Mouse (Mus musculus): ENCODE measurements around the gene Gm8165.
"Not testable (repeated sequence)": the region's sequence is repeated elsewhere in the genome, so short reads cannot be mapped to it uniquely, and the experiment has no call there.

Gm8165 gene

DNA sequence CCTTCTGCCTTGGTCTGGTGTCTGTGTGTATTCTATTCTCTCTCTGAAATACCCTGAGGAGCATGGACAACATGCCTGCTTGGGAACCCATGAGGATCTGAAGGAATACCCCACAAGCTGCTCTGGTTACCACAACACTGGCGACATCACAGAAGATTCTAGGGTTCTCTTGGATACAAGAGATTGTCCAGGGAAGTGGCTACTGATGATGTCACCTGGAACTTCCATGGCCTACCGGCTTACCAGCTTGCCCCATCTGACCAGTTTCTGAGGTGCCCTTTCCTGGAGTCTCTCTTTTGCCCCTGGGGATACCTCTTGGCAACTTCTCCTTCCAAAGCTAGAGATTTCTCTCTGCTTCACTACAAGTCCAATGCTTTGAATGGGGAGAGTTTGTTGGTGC is at the start of gene Gm8165:
Gm8165 (minus strand) TSS at position 101 of the 400 bp plus-strand sequence.
- DNase-seq, result not testable (repeated sequence)

DNA sequence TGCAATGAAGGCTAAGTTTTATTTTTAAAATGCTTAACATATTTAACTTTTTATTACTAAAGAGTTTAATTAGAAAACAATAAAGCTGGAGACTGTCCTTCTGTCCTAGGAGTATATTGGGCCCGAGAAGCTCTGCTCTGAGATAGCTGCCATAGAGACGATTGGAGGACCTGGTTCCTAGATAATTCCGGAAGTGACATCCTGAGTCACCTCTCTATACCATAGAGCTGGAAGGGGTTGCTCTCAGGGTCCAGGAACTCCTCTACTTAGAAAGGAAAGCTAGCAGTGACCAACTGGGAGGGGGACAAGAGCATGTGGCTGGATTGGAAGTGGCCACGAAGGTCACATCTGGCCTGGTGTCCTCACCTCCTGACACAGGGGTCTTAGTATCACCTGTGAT is 20.6 kb upstream of the Gm8165 start, which contains the start of gene Gm7324:
Gm7324 (plus strand) TSS at position 208 of the 400 bp plus-strand sequence.
- not testable (repeated sequence) for DNase-seq
